Comparison of ENCODE assay signal across 1 mouse cellular context in genomic region chr6:58985186-58985585, GRCm38 (mm10).
TF ChIP-seq lines count a peak whose summit lies in the region.

No protein-coding gene starts in this region.

TF ChIP-seq in CH12.LX, 34 proteins besides CTCF, POLR2A, EP300 and RAD21:
- TF ChIP-seq MAZ (IDR thresholded peaks at IDR 0.05; ENCODE audit: low read depth, low read length), result no peak
- TF ChIP-seq ZNF384 (IDR thresholded peaks at IDR 0.05; ENCODE audit: low read depth, low read length), result no peak
- TF ChIP-seq GABPA (IDR thresholded peaks at IDR 0.05; ENCODE audit: insufficient replicate concordance, low read depth, low read length), result no peak
- TF ChIP-seq NRF1 (IDR thresholded peaks at IDR 0.05; ENCODE audit: low read depth, low read length), result peak; percentile 20; the same call in 1 of the 2 replicates
- TF ChIP-seq E2F4 (IDR thresholded peaks at IDR 0.05; ENCODE audit: insufficient replicate concordance, low read depth, low read length), result no peak
- TF ChIP-seq USF1 (IDR thresholded peaks at IDR 0.05; ENCODE audit: low read depth, low read length), result no peak
- TF ChIP-seq CHD1 (IDR thresholded peaks at IDR 0.05; ENCODE audit: low read depth, low read length), result no peak
- no peak for TF ChIP-seq POLR2AphosphoS2 (IDR thresholded peaks at IDR 0.05; ENCODE audit: low read depth, low read length)
- TF ChIP-seq CHD2 (IDR thresholded peaks at IDR 0.05; ENCODE audit: low read length), result no peak
- TF ChIP-seq MAX (IDR thresholded peaks at IDR 0.05; ENCODE audit: low read length), result no peak
- TF ChIP-seq BHLHE40 (IDR thresholded peaks at IDR 0.05; ENCODE audit: low read depth, low read length), result no peak
- peak; percentile 32; the same call in 1 of the 2 replicates for TF ChIP-seq SMC3 (IDR thresholded peaks at IDR 0.05; ENCODE audit: low read depth, low read length)
- TF ChIP-seq MYC (IDR thresholded peaks at IDR 0.05; ENCODE audit: low read depth, low read length), result no peak
- no peak for TF ChIP-seq ZKSCAN1 (IDR thresholded peaks at IDR 0.05; ENCODE audit: borderline replicate concordance, low read depth, low read length)
- no peak for TF ChIP-seq MEF2A (IDR thresholded peaks at IDR 0.05; ENCODE audit: borderline replicate concordance, low read depth, low read length)
- TF ChIP-seq JUN (IDR thresholded peaks at IDR 0.05; ENCODE audit: insufficient read depth, low read depth, low read length), result no peak
